ENCODE assay signal across 8 mouse cellular contexts in the genomic region with DNA sequence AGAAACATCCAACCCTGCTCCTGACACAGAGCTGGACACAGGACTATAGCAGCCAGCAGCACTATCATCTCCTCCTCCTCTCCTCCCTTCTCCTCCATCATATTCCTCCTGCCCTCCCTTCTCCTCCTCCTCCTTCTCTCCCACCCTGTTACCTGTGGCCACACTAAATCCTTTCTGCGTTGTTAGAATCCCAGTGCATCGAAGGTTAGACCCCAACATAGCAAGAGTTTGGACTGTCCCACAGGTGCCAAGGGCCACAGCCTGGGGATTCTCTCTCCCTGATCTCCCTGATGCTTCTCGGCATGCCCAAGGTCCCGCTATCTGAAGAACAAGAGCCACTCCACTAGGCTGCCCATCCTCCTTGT. TPM values are rescaled to one million over a fixed set of nuclear protein-coding genes. Genes with fewer than 3 reads are reported as not detected.
DNase-seq lines count a peak whose midpoint lies in the region; ATAC-seq and TF ChIP-seq lines count a peak whose summit lies in the region.

No protein-coding gene starts in this region.

- no peak for TF ChIP-seq CTCF in lung, embryonic 14.5 days (IDR thresholded peaks at IDR 0.05; ENCODE audit: low read depth)
- TF ChIP-seq CTCF in testis, adult 2 months (IDR thresholded peaks at IDR 0.05; ENCODE audit: control insufficient read depth, insufficient read depth, insufficient replicate concordance, low read depth, low read length): no peak

- peak; percentile 41; the same call in 1 of the 2 replicates for ATAC-seq in lung, embryonic 14.5 days (ENCODE audit: insufficient read depth)
- ATAC-seq in liver, embryonic 13.5 days (ENCODE audit: low read depth): no peak

- DNase-seq in adrenal gland, adult 2 months: peak; percentile 39
- DNase-seq in adrenal gland, postnatal 25 days: no peak
- peak; percentile 19 for DNase-seq in lung, embryonic 14.5 days
- DNase-seq in lung, postnatal 25 days (ENCODE audit: low spot score): no peak
- DNase-seq in liver, embryonic 13.5 days: no peak
- no peak for DNase-seq in spleen, postnatal 36 days (ENCODE audit: low spot score in 2 of 2)
- no peak for DNase-seq in natural killer cell, adult 2 months (ENCODE audit: low spot score in 2 of 2)

- 0 out of 2 replicates have a peak, but pooled peaks cover 6% of the 10 kb centered on the region for H3K4me1 ChIP-seq in lung, embryonic 14.5 days (ENCODE audit: insufficient read depth)
- no peaks in the 10 kb centered on the region for H3K4me1 ChIP-seq in liver, embryonic 13.5 days (replicated peaks)
- peaks cover 13% of the 10 kb centered on the region for H3K4me1 ChIP-seq in testis, adult 2 months (ENCODE audit: control insufficient read depth, insufficient read depth, low read length)

- peak overlapping the region; percentile 74 for H3K4me2 ChIP-seq in lung, embryonic 14.5 days
- peak overlapping the region; percentile 30 for H3K4me2 ChIP-seq in liver, embryonic 13.5 days

- peak overlapping the region; percentile 52 for H3K4me3 ChIP-seq in lung, embryonic 14.5 days (ENCODE audit: low read depth, low read length)
- peak overlapping the region; percentile 26 for H3K4me3 ChIP-seq in liver, embryonic 13.5 days (replicated peaks)
- H3K4me3 ChIP-seq in testis, adult 2 months (ENCODE audit: control insufficient read depth, low read depth, low read length): peak overlapping the region; percentile 84

- H3K9ac ChIP-seq in lung, embryonic 14.5 days: peak overlapping the region; percentile 72
- no peak overlapping the region for H3K9ac ChIP-seq in liver, embryonic 13.5 days

- no peaks in the 10 kb centered on the region for H3K36me3 ChIP-seq in lung, embryonic 14.5 days (ENCODE audit: insufficient read depth)
- H3K36me3 ChIP-seq in liver, embryonic 13.5 days: no peaks in the 10 kb centered on the region
- no peaks in the 10 kb centered on the region for H3K36me3 ChIP-seq in testis, adult 2 months (ENCODE audit: control insufficient read depth, insufficient read depth, low read length)

- no peaks in the 10 kb centered on the region for H3K27me3 ChIP-seq in lung, embryonic 14.5 days (ENCODE audit: insufficient read depth, low read length)
- H3K27me3 ChIP-seq in liver, embryonic 13.5 days: peaks cover 44% of the 10 kb centered on the region
- no peaks in the 10 kb centered on the region; the same call in none of the 2 replicates for H3K27me3 ChIP-seq in testis, adult 2 months (ENCODE audit: control insufficient read depth, insufficient read depth, low read length)

- TF ChIP-seq POLR2A in testis, adult 2 months (IDR thresholded peaks at IDR 0.05; ENCODE audit: control insufficient read depth, low read depth, low read length): no peak

- WGBS in lung, embryonic 14.5 days: 12% methylated on average over 4 of the region's 4 CpGs
- WGBS in liver, embryonic 13.5 days (ENCODE audit: insufficient replicate concordance): 36% methylated on average over 4 of the region's 4 CpGs

- H3K27ac ChIP-seq in lung, embryonic 14.5 days (ENCODE audit: low read depth): peak overlapping the region; percentile 88
- H3K27ac ChIP-seq in liver, embryonic 13.5 days: no peak overlapping the region; the same call in 1 of the 2 replicates
- peak overlapping the region; percentile 57 for H3K27ac ChIP-seq in testis, adult 2 months (ENCODE audit: control insufficient read depth, insufficient read depth, low read depth, low read length)

- H3K9me3 ChIP-seq in lung, embryonic 14.5 days (ENCODE audit: low read depth, low read length): no peaks in the 10 kb centered on the region
- H3K9me3 ChIP-seq in liver, embryonic 13.5 days (replicated peaks): no peaks in the 10 kb centered on the region

RNA-seq across cellular contexts. Expression of gene Daam2, which starts 0.7 kb away (rescaled TPM):
- 10 to 100 TPM; 29.8 to 35.9 TPM for total RNA-seq in adrenal gland, adult 2 months (2021)
- 8.2 and 9.3 TPM in 2 replicates for polyA plus RNA-seq in adrenal gland, adult 2 months (2012; rRNA removed)
- 25.6 and 31.0 TPM in 2 replicates for total RNA-seq in adrenal gland, postnatal 25 days (2021)
- 18.1 and 19.6 TPM in 2 replicates for polyA plus RNA-seq in lung, embryonic 14.5 days (2014; fragmentation: Nextera tagmentation; extraction: Ambion mirVana)
- 0.30 and 0.49 TPM in 2 replicates for polyA plus RNA-seq in liver, embryonic 13.5 days (2015; fragmentation: Nextera tagmentation; extraction: Ambion mirVana)
- 27.7 and 33.5 TPM in 2 replicates for polyA plus RNA-seq in testis, adult 2 months (2012; rRNA removed)

RNA-seq across cellular contexts. Expression of gene Kif6, which starts 51.5 kb away (rescaled TPM):
- total RNA-seq in adrenal gland, adult 2 months (2021): under 1 TPM; 0.35 to 0.55 TPM
- 0.08 TPM in 2 replicates for polyA plus RNA-seq in adrenal gland, adult 2 months (2012; rRNA removed)
- total RNA-seq in adrenal gland, postnatal 25 days (2021): 0.62 and 1.3 TPM in 2 replicates
- 4.1 and 4.8 TPM in 2 replicates for polyA plus RNA-seq in lung, embryonic 14.5 days (2014; fragmentation: Nextera tagmentation; extraction: Ambion mirVana)
- polyA plus RNA-seq in liver, embryonic 13.5 days (2015; fragmentation: Nextera tagmentation; extraction: Ambion mirVana): 0.10 and 0.36 TPM in 2 replicates
- polyA plus RNA-seq in testis, adult 2 months (2012; rRNA removed): 5.8 and 6.5 TPM in 2 replicates

Comparison
In these comparisons a context has a peak if more than half of its experiments do, and no peak if none do; other contexts are left out.
1. DNase-seq: peak in adrenal gland, adult 2 months (single experiment) and lung, embryonic 14.5 days (single experiment); none in adrenal gland, postnatal 25 days (single experiment), lung, postnatal 25 days (single experiment), liver, embryonic 13.5 days (single experiment), spleen, postnatal 36 days (0 of 2) and natural killer cell, adult 2 months (0 of 2).
2. H3K4me3 ChIP-seq: peak in every context shown above with its lines; median percentile 84 in testis, adult 2 months; 52 in lung, embryonic 14.5 days; 26 in liver, embryonic 13.5 days.